Mouse (Mus musculus) kidney, embryonic 16.5 days (tissue): ENCODE data around the gene Rps10. TPM values are rescaled to one million over a fixed set of nuclear protein-coding genes. Genes with fewer than 3 reads are reported as not detected.

Experiments
- ATAC-seq: fragments of 200-750 bp; cut with Nextera tagmentation; 2 replicates; pipeline ENCODE4 v1.8.0; 2017; ENCODE audit warnings: moderate TSS enrichment; ENCODE audit not compliant: low FRiP score, low TSS enrichment
- H3K27ac ChIP-seq: fragments of 300-500 bp; sonication (generic); 2 replicates; pipeline ENCODE4 v1.5.1; 2014; ENCODE audit warnings: low read length
- H3K27me3 ChIP-seq: fragments of 300-500 bp; sonication (generic); 2 replicates; pipeline ENCODE4 v1.6.1; 2014; ENCODE audit warnings: low read length, control low read depth, mixed read lengths; ENCODE audit not compliant: insufficient read depth
- H3K36me3 ChIP-seq: fragments of 300-500 bp; sonication (generic); 2 replicates; pipeline ENCODE4 v1.6.1; 2014; ENCODE audit warnings: low read length, control low read depth, mixed read lengths; ENCODE audit not compliant: insufficient read depth
- H3K4me1 ChIP-seq: fragments of 300-500 bp; sonication (generic); 2 replicates; pipeline ENCODE4 v1.6.1; 2014; ENCODE audit warnings: low read length, control low read depth, mixed read lengths; ENCODE audit not compliant: insufficient read depth
- H3K4me2 ChIP-seq: fragments of 300-500 bp; sonication (generic); replicated peaks from 2 replicates; pipeline ENCODE4 v1.6.1; 2014; ENCODE audit warnings: low read depth, low read length
- H3K4me3 ChIP-seq: fragments of 300-500 bp; sonication (generic); 2 replicates; pipeline ENCODE4 v1.5.1; 2014; ENCODE audit warnings: mild to moderate bottlenecking, low read length
- H3K9ac ChIP-seq: fragments of 300-500 bp; sonication (generic); replicated peaks from 2 replicates; pipeline ENCODE4 v1.6.1; 2014; ENCODE audit warnings: low read length
- H3K9me3 ChIP-seq: fragments of 300-500 bp; sonication (generic); 2 replicates; pipeline ENCODE4 v1.6.1; 2016; ENCODE audit warnings: low read length, control low read depth
- WGBS: fragments of 180-500 bp; shearing (Covaris S2); extraction: QIAGEN DNeasy Blood & Tissue Kit; methylation state at CpG from one replicate; pipeline ENCODE4 v1.1.7; 2014; 5-methylcytosine and 5-hydroxymethylcytosine counted together
- polyA plus RNA-seq: library from polyadenylated mRNA; unstranded; fragments of >200 nt; fragmentation: Nextera tagmentation; extraction: Ambion mirVana; gene quantifications from 2 replicates; pipeline ENCODE4 v1.2.1, GENCODE M21; 2015

Rps10 gene
- polyA plus RNA-seq, 1 experiment from 2014 or later: 825 TPM

GRCm38 (mm10) chr17:27583185-27583894 is 53.1 kb downstream of the Rps10 start:
- no peaks in the 10 kb centered on the region for H3K9me3 ChIP-seq
- H3K36me3 ChIP-seq: peaks cover 41% of the 10 kb centered on the region
- no peaks in the 10 kb centered on the region for H3K27me3 ChIP-seq
- no peak overlapping the region for H3K4me3 ChIP-seq
- no peak for ATAC-seq
- peaks cover 16% of the 10 kb centered on the region for H3K4me1 ChIP-seq
- no peak overlapping the region for H3K4me2 ChIP-seq
- 91% methylated on average over 13 of the region's 13 CpGs for WGBS
- H3K9ac ChIP-seq: no peak overlapping the region
- H3K27ac ChIP-seq: no peak overlapping the region

Other genes with a start within 250 kb of the Rps10 start
- 0.91 and 1.2 TPM in 2 replicates for gene Grm4, start 115.3 kb downstream of the Rps10 start, polyA plus RNA-seq
- 257 and 279 TPM in 2 replicates for gene Hmga1, start 80.2 kb downstream of the Rps10 start, polyA plus RNA-seq
- gene AI413582, start 70.9 kb downstream of the Rps10 start, polyA plus RNA-seq: 20.2 and 23.4 TPM in 2 replicates
- gene Nudt3, start 13.2 kb downstream of the Rps10 start, polyA plus RNA-seq: 81.8 and 84.1 TPM in 2 replicates
- gene RPS10-NUDT3, start 1.4 kb downstream of the Rps10 start, polyA plus RNA-seq: not detected in 2 replicates
- 1.4 and 1.7 TPM in 2 replicates for gene Pacsin1, start 18.8 kb upstream of the Rps10 start, polyA plus RNA-seq
- gene Spdef, start 92.3 kb upstream of the Rps10 start, polyA plus RNA-seq: 0.18 and 0.31 TPM in 2 replicates
- gene D17Wsu92e, start 184.0 kb upstream of the Rps10 start, polyA plus RNA-seq: 18.8 and 19.4 TPM in 2 replicates
- gene Snrpc, start 201.5 kb upstream of the Rps10 start, polyA plus RNA-seq: 286 and 293 TPM in 2 replicates
- gene Uhrf1bp1, start 219.8 kb upstream of the Rps10 start, polyA plus RNA-seq: 7.5 and 7.7 TPM in 2 replicates